Mouse (Mus musculus): ENCODE results near the gene Smim27.
A peak's percentile ranks its signal among the peaks of the same experiment; 100 is the strongest.
"Not testable (repeated sequence)": the region's sequence is repeated elsewhere in the genome, so short reads cannot be mapped to it uniquely, and the experiment has no call there.

Gene Smim27

GRCm38 (mm10) chr4:40264321-40264720, 5.1 kb upstream of the Smim27 start:
- no peak for DNase-seq (ENCODE audit: low spot score)

DNA sequence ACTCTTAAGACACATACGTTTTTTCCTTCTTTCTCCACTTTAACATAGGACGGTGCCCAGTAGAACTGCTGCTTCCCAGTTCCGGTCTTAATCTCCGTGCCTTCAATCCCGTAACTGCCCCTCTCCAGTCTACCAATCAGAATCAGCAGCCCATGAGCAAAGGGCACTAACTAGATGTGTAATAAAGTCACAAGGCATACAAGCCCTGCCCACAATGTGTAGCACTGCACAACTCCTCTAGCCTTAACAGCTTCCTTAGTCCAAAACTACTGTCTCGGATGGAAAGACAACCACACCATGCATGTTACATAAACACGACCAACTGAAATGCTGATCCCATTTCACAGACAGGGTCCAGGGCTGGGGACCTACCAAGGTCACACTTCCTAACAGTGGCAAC, 1.7 kb upstream of the Smim27 start:
- no peak for DNase-seq (ENCODE audit: low spot score)

DNA sequence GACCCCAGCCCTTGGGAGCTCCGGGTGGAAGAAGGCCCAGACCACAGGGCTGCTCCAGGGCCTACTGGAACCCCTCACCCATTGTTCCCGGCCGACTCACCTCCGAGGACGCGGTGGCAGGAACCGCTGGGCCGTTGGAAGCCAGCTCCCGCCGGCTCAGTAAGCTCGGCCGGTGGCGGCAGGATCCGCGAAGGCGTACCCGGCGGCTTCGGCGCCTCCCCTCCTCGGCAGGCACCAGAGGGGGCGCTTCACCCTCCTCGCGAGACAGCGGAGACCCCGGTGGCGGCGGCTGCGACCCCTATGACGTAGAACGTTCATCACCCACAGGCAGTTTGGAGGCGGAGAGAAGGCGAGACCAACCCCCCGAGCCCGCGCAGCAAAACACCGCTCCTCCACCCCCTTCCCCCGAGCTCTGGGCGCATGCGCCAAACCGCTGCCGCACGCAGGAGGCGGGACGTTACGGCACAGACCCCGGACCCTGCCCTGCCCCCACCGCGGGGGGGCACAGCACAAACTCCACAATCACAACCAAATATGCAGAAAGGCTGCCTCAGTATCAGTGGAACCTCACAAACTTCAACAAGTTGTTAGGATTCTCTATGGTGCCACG, 1.1 kb upstream of the Smim27 start:
- peak; percentile 93 for DNase-seq (ENCODE audit: low spot score)

- no peak for DNase-seq (ENCODE audit: low spot score)
These were observed 544 bp upstream of the Smim27 start for GRCm38 (mm10) chr4:40268835-40269234.

DNA sequence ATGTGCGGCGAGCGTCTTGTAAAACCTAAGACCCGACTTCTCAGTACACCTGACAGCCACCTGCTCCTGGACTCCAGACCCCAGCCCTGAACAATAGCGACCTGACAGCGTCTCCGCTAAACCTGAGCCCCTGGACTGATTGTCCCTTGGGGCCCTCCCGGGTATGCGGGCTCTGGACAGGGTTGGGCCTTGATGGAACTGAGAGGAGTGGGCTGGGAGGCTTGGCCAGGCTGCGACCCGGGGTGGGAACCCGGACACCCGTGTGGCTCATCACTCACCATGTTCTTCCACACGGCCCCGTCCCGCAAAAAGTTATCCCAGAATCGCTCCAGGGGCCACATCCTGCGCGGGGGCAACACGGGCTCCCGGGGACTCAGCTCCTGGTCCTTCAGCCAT, 9.5 kb downstream of the Smim27 start:
- DNase-seq (ENCODE audit: low spot score), result no peak

GRCm38 (mm10) chr4:40279276-40279900, 10.0 kb downstream of the Smim27 start, which contains the start of gene Ndufb6:
TSS of gene Ndufb6 (minus strand) at chr4:40279421.
- DNase-seq (ENCODE audit: low spot score), result peak; percentile 95

DNA sequence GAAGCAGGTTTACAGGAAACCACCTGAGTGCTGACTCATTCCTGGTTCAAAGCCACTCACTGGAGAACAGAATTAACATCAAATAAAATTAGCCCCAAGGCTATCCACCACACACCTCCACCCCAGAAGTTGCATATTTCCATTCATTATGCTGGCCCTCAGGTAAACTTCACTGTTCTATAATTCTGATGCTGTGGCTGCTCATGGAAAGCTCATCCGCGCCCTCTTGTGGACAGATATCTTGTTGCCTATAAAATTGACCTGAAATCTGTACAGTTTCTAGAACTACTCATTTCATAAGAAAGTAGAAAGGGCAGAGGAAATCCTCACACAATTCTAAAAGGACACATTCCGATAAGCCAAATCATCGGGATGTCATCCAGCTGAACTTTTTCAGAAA, 16.2 kb downstream of the Smim27 start:
- peak; percentile 35 for DNase-seq (ENCODE audit: low spot score)

DNA sequence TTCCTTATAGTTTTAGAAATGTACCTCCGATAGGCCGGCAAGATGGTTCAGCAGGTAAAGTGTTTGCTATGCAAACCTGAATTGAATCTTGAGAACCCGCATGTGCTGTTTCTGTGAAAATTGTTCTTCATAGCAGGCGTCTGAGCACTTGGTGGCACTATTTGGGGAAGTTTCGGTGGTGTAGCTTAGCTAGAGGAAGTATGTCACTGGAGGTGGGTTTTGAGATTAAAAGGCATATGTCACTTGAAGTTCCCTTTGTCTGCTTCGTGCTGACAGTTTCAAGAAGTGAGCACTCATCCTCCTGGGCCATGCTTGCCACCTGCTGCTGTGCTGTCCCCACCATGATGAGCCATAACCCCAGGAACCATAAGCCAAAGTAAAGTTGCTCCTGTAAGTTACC, 18.0 kb downstream of the Smim27 start:
- no peak for DNase-seq (ENCODE audit: low spot score)

DNA sequence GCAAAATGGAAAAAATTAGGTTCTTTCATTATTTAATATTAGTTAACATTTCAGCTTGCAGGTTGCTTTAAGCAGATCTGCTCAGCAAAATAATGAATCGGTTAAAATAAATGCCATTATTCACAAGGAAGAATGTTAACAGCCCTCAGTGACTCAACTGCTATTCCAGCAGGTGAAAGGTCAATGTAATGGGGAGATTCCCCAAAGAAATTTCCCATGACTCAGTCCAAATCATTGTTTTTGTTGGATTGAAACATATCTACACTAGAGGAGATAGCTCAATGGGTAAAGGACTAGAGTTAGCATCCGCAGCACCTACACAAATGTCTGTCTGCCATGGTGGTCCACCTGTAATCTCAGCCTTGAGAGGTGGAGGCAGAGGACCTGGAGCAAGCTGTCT, 19.7 kb downstream of the Smim27 start:
- no peak for DNase-seq (ENCODE audit: low spot score)

DNA sequence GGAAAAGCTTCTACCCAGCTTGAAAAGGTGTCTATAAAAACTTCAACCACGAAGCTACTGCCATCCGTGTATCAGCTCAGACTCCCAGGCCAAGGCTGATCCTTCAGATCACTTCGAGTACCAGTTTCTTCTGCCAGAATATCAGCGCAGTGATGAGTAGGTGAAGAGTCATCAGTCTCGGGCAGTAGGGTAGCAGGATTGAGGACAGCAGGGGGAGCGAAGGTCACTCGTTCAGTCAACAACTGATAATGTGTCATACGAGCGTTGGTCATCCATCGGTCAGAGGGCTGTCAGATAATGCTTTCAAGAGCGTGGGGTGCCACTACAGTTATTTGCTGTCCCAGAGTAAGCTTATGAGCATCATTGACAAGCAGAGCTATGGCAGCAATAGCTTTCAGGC, 22.1 kb downstream of the Smim27 start:
- DNase-seq (ENCODE audit: low spot score), result not testable (repeated sequence)

DNA sequence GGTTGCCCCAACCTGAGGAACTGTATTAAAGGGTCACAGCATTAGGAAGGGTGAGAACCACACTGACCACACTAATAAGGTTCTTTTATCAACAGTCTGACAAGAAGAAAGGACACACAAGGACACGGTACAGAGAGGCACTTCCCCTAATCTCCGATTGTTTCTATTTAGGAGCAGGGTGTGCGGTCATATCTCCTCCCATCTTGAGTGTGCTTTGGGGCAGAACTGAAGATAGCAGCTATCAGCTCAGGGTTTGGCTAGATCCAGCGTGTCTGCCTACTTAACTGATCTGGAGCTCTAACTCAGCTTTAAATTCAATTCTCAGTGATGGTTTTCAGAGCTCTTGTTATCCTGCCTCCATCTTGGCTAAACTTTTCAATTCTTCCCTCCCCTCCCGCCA, 29.8 kb downstream of the Smim27 start:
- DNase-seq (ENCODE audit: low spot score), result no peak

- DNase-seq (ENCODE audit: low spot score), result peak; percentile 63
These were observed 31.9 kb downstream of the Smim27 start for GRCm38 (mm10) chr4:40301076-40301789.

DNA sequence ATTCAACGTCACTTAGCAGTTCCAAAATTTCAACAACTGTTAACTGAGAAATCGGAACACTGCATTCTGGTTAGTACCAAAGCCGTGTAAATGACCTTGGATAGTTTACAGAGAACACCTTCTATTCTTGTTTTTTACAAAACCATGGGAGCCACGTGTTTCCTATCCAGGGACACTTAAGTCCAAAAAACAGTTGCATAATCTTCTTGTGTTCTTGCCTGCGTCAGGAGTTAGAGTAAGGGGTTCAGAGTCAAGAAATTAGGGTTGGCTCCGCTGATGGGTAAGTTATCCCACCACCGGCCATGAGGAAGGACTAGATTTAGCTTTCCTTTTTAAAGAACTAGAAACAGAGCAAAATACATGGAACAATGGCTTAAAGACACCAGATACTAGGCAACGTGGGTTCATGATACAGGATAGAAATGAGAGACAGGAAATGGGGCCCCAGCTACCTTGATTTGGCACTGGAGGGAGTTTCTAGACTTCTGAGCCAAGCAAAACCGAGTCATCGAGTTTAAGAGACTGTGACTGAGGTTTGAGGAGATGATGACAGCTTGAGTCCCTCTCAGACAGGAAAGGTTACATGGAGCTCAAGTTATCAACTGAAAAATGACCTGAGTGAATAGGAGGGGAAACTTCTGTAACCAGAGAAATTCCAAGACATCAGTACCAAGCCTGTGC, 33.2 kb downstream of the Smim27 start:
- no peak for DNase-seq (ENCODE audit: low spot score)

DNA sequence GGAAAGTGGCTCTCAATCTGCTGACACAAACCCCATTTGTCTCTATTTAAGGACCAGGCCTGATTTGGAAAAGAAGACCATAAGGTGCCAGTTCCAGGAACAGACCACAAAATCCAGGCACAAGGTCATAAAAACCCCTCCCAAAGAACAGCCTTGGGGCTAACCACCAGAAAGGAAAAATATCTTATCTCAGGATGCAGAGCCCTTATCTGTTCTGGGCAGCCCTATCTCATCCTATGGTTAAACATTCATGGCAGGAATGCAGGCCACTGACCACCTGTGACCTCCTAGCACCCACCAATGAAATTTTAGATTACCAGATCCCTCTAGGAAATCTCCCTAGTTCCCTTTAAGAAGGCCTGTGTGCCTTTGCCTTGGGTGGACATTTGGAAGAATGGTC, 40.3 kb downstream of the Smim27 start:
- no peak for DNase-seq (ENCODE audit: low spot score)

GRCm38 (mm10) chr4:40310796-40311383, 41.5 kb downstream of the Smim27 start:
- DNase-seq (ENCODE audit: low spot score), result no peak

DNA sequence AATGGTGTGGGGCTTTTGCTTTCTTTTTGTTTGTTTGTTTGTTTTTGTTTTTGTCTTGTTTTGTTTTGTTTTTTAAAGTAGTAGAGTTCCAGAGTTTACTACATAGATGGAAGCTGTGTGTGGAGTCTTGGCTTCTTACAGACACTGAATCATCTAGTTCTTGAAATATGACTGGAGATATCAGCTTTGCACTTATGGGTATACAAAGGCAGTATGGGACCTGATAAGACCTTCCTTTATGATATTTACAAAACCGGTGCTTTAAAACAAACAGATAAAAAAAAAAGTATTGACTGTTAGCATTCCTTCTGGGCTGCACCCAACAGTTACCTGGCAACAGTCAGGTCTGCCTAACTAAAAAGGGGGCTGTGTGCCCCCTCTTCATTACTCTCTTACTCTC, 42.8 kb downstream of the Smim27 start:
- no peak for DNase-seq (ENCODE audit: low spot score)

DNA sequence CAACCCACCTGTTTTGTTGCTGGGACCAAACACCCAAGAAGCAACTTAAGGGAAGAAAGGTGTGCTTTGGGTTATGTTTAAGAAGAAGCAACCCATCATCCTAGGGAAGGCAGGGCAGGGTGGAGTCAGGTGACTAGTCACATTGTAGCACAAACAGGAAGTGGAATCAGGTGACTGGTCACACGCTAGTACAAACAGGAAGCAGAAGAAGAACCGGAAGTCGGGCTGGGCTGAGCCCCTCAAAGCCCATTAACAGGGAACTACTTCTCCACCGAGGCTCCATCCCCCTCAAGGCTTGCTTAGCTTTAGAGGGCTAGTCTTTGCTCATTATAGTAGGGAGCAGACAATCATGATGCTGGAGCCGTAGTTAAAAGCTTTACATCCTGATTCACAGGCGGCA, 43.6 kb downstream of the Smim27 start:
- no peak for DNase-seq (ENCODE audit: low spot score)

GRCm38 (mm10) chr4:40317404-40317803, 48.0 kb downstream of the Smim27 start:
- DNase-seq (ENCODE audit: low spot score), result no peak
